Mouse (Mus musculus) thymus, adult 2 months (tissue): ENCODE results near the gene Pde5a.

Source experiments
- CTCF ChIP-seq: fragments of 200-500 bp; IDR thresholded peaks from 2 replicates; pipeline ENCODE4 v1.5.1; 2012; ENCODE audit warnings: mild to moderate bottlenecking, control low read depth, low read length, moderate library complexity, borderline replicate concordance; ENCODE audit not compliant: control insufficient read depth, poor library complexity, insufficient read depth; ENCODE audit errors: extremely low read depth
- POLR2A ChIP-seq: fragments of 200-500 bp; IDR thresholded peaks from 2 replicates; pipeline ENCODE4 v1.6.1; 2012; ENCODE audit warnings: mild to moderate bottlenecking, low read length, control low read depth, moderate library complexity; ENCODE audit not compliant: control insufficient read depth, poor library complexity, insufficient read depth; ENCODE audit errors: extremely low read depth

DNA sequence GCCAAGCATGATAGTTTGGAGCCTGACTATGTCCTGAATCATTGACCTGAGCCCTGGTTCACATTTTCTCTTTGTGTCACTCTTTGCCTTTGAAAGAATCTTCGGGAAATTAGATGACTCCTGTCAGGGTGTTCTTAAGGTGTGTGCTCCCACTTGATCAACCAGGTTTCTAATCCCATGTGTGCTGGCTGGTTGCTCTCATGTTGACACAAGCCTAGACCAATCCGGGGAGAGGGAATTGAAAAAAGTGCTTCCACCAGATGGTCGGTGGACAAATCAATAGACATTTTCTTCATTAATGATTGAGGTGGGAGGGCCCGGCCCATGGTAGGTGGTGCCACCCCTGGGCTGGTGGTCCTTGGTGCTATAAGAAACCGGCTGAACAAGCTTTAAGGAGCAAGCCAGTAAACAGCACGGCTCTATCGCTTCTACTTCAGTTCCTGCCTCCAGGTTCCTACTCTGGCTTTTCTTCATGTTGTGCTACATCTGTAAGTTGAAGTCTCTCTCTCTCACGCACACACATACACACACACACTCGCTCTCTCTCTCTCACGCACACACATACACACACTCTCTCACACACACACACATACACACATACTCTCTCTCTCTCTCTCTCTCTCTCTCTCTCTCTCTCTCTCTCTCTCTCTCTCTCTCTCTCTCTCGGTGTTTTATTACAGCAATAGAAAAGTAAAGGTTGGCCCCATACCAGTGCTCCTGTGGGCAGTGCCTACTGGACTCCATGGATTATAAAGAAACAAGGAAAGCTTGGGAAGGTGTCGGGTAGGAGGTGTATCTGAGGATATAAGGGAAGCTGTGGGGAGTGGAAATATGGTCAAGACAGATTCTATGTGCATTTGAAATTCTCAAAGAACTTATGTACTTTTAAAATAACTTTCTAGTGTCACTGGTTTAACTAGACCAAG lies 132.1 kb downstream of the Pde5a start:
- TF ChIP-seq CTCF (no peak), POLR2A (no peak)
